In genomic region chr5:122770304-122770703, GRCm38 (mm10) we compare ENCODE assay signal across 8 mouse cellular contexts. TPM values are rescaled to one million over a fixed set of nuclear protein-coding genes. Genes with fewer than 3 reads are reported as not detected.
DNase-seq lines count a peak whose midpoint lies in the region; TF ChIP-seq lines count a peak whose summit lies in the region.

No protein-coding gene starts in this region.

- TF ChIP-seq CTCF in layer of hippocampus, adult 2 months (conservative IDR thresholded peaks at IDR 0.05), result no peak

- H3K4me3 ChIP-seq in layer of hippocampus, adult 2 months, result no peak overlapping the region
- no peak overlapping the region for H3K4me3 ChIP-seq in brown adipose tissue, adult 24 weeks (ENCODE audit: insufficient read depth, low read depth, low read length)

- no peak for DNase-seq in layer of hippocampus, adult 2 months (ENCODE audit: low spot score in 2 of 2)
- no peak for DNase-seq in layer of hippocampus, adult 8-10 months (ENCODE audit: low spot score in 2 of 2)
- DNase-seq in heart, postnatal 14 days, result peak; percentile 47 to 51
- peak; percentile 56 for DNase-seq in lung, postnatal 10 days
- DNase-seq in left cerebral cortex, adult 11 months (ENCODE audit: low spot score), result no peak
- no peak for DNase-seq in spleen, postnatal 36 days (ENCODE audit: low spot score in 2 of 2)
- no peak for DNase-seq in left cerebral cortex, adult 18-20 months (ENCODE audit: low spot score in 2 of 2)

- H3K27ac ChIP-seq in layer of hippocampus, adult 2 months, result peak overlapping the region; percentile 75
- H3K27ac ChIP-seq in brown adipose tissue, adult 24 weeks (replicated peaks; ENCODE audit: low read depth, low read length), result peak overlapping the region; percentile 81

- H3K4me1 ChIP-seq in brown adipose tissue, adult 24 weeks (ENCODE audit: control insufficient read depth, insufficient read depth, insufficient read length, low read length), result peaks cover 14% of the 10 kb centered on the region

- intact Hi-C loops in heart, postnatal 14 days (cut with DNase I), result no loop called here

RNA-seq across cellular contexts. Expression of gene Camkk2, which starts 8.9 kb away (rescaled TPM):
- 100 to 1,000 TPM; 104 to 109 TPM for total RNA-seq in layer of hippocampus, adult 2 months (2021)
- total RNA-seq in layer of hippocampus, adult 8-10 months (2022), result 10 to 100 TPM; 87.3 to 96.2 (median 93.0) TPM
- polyA plus RNA-seq in brown adipose tissue, adult 24 weeks (2012; ENCODE audit: insufficient read depth, insufficient read length, missing spikeins), result 9.4 and 10.4 TPM in 2 replicates
- 10 to 100 TPM; 11.4 to 11.7 TPM for total RNA-seq in heart, postnatal 14 days (2021)
- total RNA-seq in left cerebral cortex, adult 18-20 months (2021), result 100 to 1,000 TPM; 192 to 206 TPM

RNA-seq across cellular contexts. Expression of gene Anapc5, which starts 50.8 kb away (rescaled TPM):
- 100 to 1,000 TPM; 216 to 217 TPM for total RNA-seq in layer of hippocampus, adult 2 months (2021)
- total RNA-seq in layer of hippocampus, adult 8-10 months (2022), result 100 to 1,000 TPM; 192 to 236 (median 203) TPM
- polyA plus RNA-seq in brown adipose tissue, adult 24 weeks (2012; ENCODE audit: insufficient read depth, insufficient read length, missing spikeins), result 112 and 138 TPM in 2 replicates
- total RNA-seq in heart, postnatal 14 days (2021), result 100 to 1,000 TPM; 162 to 181 TPM
- total RNA-seq in left cerebral cortex, adult 18-20 months (2021), result 100 to 1,000 TPM; 212 to 231 TPM

Comparison
In these comparisons a context has a peak if more than half of its experiments do, and no peak if none do; other contexts are left out.
1. DNase-seq: peak in heart, postnatal 14 days (2 of 2) and lung, postnatal 10 days (single experiment); none in layer of hippocampus, adult 2 months (0 of 2), layer of hippocampus, adult 8-10 months (0 of 2), left cerebral cortex, adult 11 months (single experiment), spleen, postnatal 36 days (0 of 2) and left cerebral cortex, adult 18-20 months (0 of 2).
2. RNA of gene Camkk2, which starts 8.9 kb away (total RNA-seq): 192 to 206 TPM in left cerebral cortex, adult 18-20 months, 104 to 109 TPM in layer of hippocampus, adult 2 months and 87.3 to 96.2 TPM in layer of hippocampus, adult 8-10 months; 11.4 to 11.7 TPM in heart, postnatal 14 days; every median in the first group is over 4 times any median in the second.